Mouse (Mus musculus) liver, embryonic 14.5 days (tissue): ENCODE results near the gene Mid1ip1. TPM values are rescaled to one million over a fixed set of nuclear protein-coding genes. Genes with fewer than 3 reads are reported as not detected.

ENCODE experiments used
- ATAC-seq: fragments of 200-750 bp; cut with Nextera tagmentation; 2 replicates; pipeline ENCODE4 v1.8.0; 2017; ENCODE audit warnings: moderate number of reproducible peaks, mild to moderate bottlenecking, moderate library complexity; ENCODE audit not compliant: insufficient read depth
- DNase-seq, 3 experiments: peaks; one replicate each; pipeline ENCODE4 v3.0.0-alpha.2; 2012 to 2013; ENCODE audit warnings: low read depth in 3 of 3, low spot score in 3 of 3
- H3K27ac ChIP-seq: fragments of 300-500 bp; sonication (generic); 2 replicates; pipeline ENCODE4 v1.5.1; 2014; ENCODE audit warnings: moderate library complexity, mild to moderate bottlenecking, control low read depth, inconsistent platforms
- H3K27me3 ChIP-seq: fragments of 300-500 bp; sonication (generic); 2 replicates; pipeline ENCODE4 v1.6.1; 2014; ENCODE audit warnings: mild to moderate bottlenecking, low read length, moderate library complexity; ENCODE audit not compliant: control insufficient read depth, insufficient read depth
- H3K36me3 ChIP-seq: fragments of 300-500 bp; sonication (generic); replicated peaks from 2 replicates; pipeline ENCODE4 v1.6.1; 2014; ENCODE audit warnings: low read depth; ENCODE audit not compliant: control insufficient read depth, insufficient read depth
- H3K4me1 ChIP-seq, 2 experiments: fragments of 200-500 bp in 1 of 2; fragments of 300-500 bp in 1 of 2; sonication (generic) in 1 of 2; replicated peaks; 2 replicates each; pipeline ENCODE4 v1.6.1; 2012 to 2014; ENCODE audit warnings: antibody characterized with exemption in 1 of 2, inconsistent platforms in 1 of 2, low read length in 1 of 2; ENCODE audit not compliant: control insufficient read depth in 2 of 2, insufficient read depth in 2 of 2
- H3K4me2 ChIP-seq: fragments of 300-500 bp; sonication (generic); 2 replicates; pipeline ENCODE4 v1.6.1; 2014; ENCODE audit warnings: low read depth, mild to moderate bottlenecking, control low read depth, moderate library complexity
- H3K4me3 ChIP-seq, 2 experiments: fragments of 200-500 bp in 1 of 2; fragments of 300-500 bp in 1 of 2; sonication (generic) in 1 of 2; 2 replicates each; pipeline ENCODE4 v1.5.1; 2012 to 2014; ENCODE audit warnings: low read depth in 2 of 2, low read length in 2 of 2, mild to moderate bottlenecking in 2 of 2, control low read depth in 1 of 2, inconsistent platforms in 1 of 2, moderate library complexity in 1 of 2; ENCODE audit not compliant: insufficient read depth in 1 of 2
- H3K9ac ChIP-seq: fragments of 300-500 bp; sonication (generic); replicated peaks from 2 replicates; pipeline ENCODE4 v1.6.1; 2014; ENCODE audit warnings: mild to moderate bottlenecking, control low read depth, moderate library complexity
- H3K9me3 ChIP-seq: fragments of 300-500 bp; sonication (generic); 2 replicates; pipeline ENCODE4 v1.6.1; 2016; ENCODE audit warnings: low read length, mixed read lengths; ENCODE audit not compliant: control insufficient read depth
- CTCF ChIP-seq: IDR thresholded peaks from 2 replicates; pipeline ENCODE4 v1.5.1; 2016; ENCODE audit warnings: antibody characterized with exemption, low read depth, control low read depth
- EP300 ChIP-seq: IDR thresholded peaks from 2 replicates; pipeline ENCODE4 v1.6.1; 2016; ENCODE audit warnings: antibody characterized with exemption, low read depth
- WGBS: fragments of 180-500 bp; shearing (Covaris S2); extraction: QIAGEN DNeasy Blood & Tissue Kit; methylation state at CpG from one replicate; pipeline ENCODE4 v1.1.7; 2014; ENCODE audit not compliant: insufficient replicate concordance; 5-methylcytosine and 5-hydroxymethylcytosine counted together
- polyA plus RNA-seq, 2 experiments: library from polyadenylated mRNA; depleted of rRNA in 1 of 2; stranded (reverse) in 1 of 2; unstranded in 1 of 2; fragments of >200 nt; fragmentation: Nextera tagmentation in 1 of 2; extraction: Ambion mirVana in 1 of 2; gene quantifications; 2 replicates each; pipeline versions ENCODE4 v1.2.1 to v1.2.3; 2012 to 2014

Gene Mid1ip1
- polyA plus RNA-seq (2012; rRNA removed) (16.2 and 19.0 TPM in 2 replicates), polyA plus RNA-seq (2014; fragmentation: Nextera tagmentation; extraction: Ambion mirVana) (22.2 and 27.2 TPM in 2 replicates)

GRCm38 (mm10) chrX:10714696-10715140 is at the start of gene Mid1ip1:
TSS of gene Mid1ip1 (plus strand) at chrX:10715013.
- Histone ChIP-seq H3K9me3 (no peaks in the 10 kb centered on the region), H3K9ac (peak within 1 kb of the TSS; percentile 53), H3K4me3 (peak within 1 kb of the TSS; percentile 65 to 81), H3K36me3 (no peaks in the 10 kb centered on the region), H3K4me1 (peaks cover 13 to 15% of the 10 kb centered on the region in 2 experiments), H3K4me2 (peak within 1 kb of the TSS; percentile 83), H3K27ac (peak within 1 kb of the TSS; percentile 79), H3K27me3 (no peaks in the 10 kb centered on the region)
- peak; percentile 81 to 84 (median 83) for DNase-seq
- peak; percentile 50 for ATAC-seq
- no peak for TF ChIP-seq EP300
- TF ChIP-seq CTCF, result no peak
- 15% methylated on average over 12 of the region's 12 CpGs for WGBS

- no peaks in the 10 kb centered on the region for H3K27me3 ChIP-seq
- no peaks in the 10 kb centered on the region for H3K4me1 ChIP-seq
- no peaks in the 10 kb centered on the region for H3K36me3 ChIP-seq
- no peak overlapping the region for H3K27ac ChIP-seq
- H3K4me2 ChIP-seq, result no peak overlapping the region
- H3K9ac ChIP-seq, result no peak overlapping the region
- TF ChIP-seq EP300, result no peak
- no peak for TF ChIP-seq CTCF
- WGBS, result 66% methylated on average over 5 of the region's 5 CpGs
- no peaks in the 10 kb centered on the region for H3K9me3 ChIP-seq
- no peak for DNase-seq
- H3K4me3 ChIP-seq, result no peak overlapping the region
- ATAC-seq, result no peak
Observed at GRCm38 (mm10) chrX:10694455-10695180, 20.2 kb upstream of the Mid1ip1 start.

- Histone ChIP-seq H3K9ac (no peak overlapping the region), H3K9me3 (no peaks in the 10 kb centered on the region), H3K4me2 (no peak overlapping the region), H3K27ac (no peak overlapping the region), H3K27me3 (no peaks in the 10 kb centered on the region), H3K36me3 (no peaks in the 10 kb centered on the region), H3K4me3 (no peak overlapping the region), H3K4me1 (no peaks in the 10 kb centered on the region)
- ATAC-seq, result no peak
- DNase-seq, result no peak
- WGBS, result 51% methylated on average over 3 of the region's 3 CpGs
- no peak for TF ChIP-seq CTCF
- no peak for TF ChIP-seq EP300
Observed at GRCm38 (mm10) chrX:10706728-10707127, 8.1 kb upstream of the Mid1ip1 start.

- Histone ChIP-seq H3K9me3 (no peaks in the 10 kb centered on the region), H3K4me1 (peaks cover 13 to 15% of the 10 kb centered on the region in 2 experiments), H3K9ac (peak overlapping the region; percentile 32), H3K27ac (peak overlapping the region; percentile 39), H3K4me3 (peak overlapping the region; percentile 29 to 35), H3K36me3 (no peaks in the 10 kb centered on the region), H3K27me3 (no peaks in the 10 kb centered on the region), H3K4me2 (peak overlapping the region; percentile 83)
- WGBS, result 22% methylated on average over 11 of the region's 11 CpGs
- no peak for DNase-seq
- ATAC-seq, result no peak
- TF ChIP-seq EP300 (no peak), CTCF (peak; percentile 30; the same call in 1 of the 2 replicates)
Observed at GRCm38 (mm10) chrX:10713839-10714637, 775 bp upstream of the Mid1ip1 start.
